Mouse (Mus musculus) erythroid progenitor cell, adult 5-6 weeks (primary cell): Measurements from ENCODE around the gene Ptprs. TPM values are rescaled to one million over a fixed set of nuclear protein-coding genes. Genes with fewer than 3 reads are reported as not detected.

Experiments
- ATAC-seq: replicated peaks from 2 replicates; pipeline ENCODE4 v1.8.0; 2016; ENCODE audit warnings: moderate number of reproducible peaks, mild to moderate bottlenecking, moderate TSS enrichment, inconsistent platforms; ENCODE audit not compliant: poor library complexity, low FRiP score, severe bottlenecking
- total RNA-seq, 2 experiments: library from RNA; stranded (forward) in 1 of 2; stranded (reverse) in 1 of 2; fragments of 150-400 nt in 1 of 2; fragments of 186-747, 209-891 nt in 1 of 2; gene quantifications; 2 replicates each; pipeline versions ENCODE4 v1.2.3 to v1.2.4; 2015 to 2017; ENCODE audit warnings: low replicate concordance in 2 of 2

Gene Ptprs
- total RNA-seq, 2 experiments from 2014 or later, result 4.7 to 10.9 TPM

DNA sequence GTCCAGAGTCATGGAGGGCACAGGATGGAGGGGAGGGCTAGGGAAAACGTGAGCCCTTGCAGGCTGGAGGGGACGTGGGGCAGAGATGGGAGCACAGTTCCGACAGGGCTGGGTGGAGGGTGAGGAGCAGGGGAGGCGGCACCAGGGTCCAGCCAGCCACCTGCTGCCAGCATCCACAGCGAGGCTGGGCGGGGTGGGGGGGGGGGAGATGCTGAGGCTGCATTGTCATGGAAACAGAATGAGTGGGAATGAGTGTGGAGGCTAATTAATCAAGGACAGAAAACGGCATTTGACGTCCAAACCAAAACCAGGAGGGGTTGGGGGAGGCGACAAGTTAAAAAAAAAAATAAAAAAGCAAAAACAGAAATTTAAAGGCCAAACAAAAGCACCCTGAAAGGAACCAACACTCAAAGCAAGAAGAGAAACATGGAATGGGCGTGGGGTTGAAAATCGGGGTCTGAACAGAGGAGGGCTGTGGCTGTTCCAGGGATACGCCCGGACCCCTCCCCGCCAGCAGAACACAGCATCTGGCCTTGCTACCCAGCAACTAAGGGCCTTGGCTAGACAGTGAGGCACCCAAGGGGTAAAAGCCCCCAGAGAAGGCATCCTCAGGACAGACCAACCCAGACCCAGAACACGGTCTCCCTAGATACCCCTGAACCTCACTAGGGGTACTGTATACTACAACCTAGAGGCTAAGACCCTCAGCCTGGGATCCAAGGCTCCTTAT, 36.4 kb downstream of the Ptprs start:
- no peak for ATAC-seq

DNA sequence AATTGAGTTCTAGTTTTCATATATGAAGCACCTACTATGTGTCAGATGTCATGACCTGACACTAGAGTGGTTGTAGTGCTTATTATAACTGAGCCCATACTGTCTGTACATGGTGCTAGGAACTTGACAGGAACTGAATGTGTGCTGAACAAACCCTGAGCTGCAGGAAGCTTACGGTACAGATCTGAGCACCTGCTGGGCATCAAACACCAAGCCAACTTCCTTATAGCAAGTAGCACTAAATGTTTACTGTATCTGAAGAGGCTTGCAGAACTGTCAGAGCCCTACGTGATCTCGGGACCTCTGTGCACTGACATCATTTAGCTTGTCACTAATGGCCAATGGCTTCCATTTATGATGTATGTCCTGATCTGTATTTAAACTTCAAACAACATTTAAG, 44.7 kb downstream of the Ptprs start:
- ATAC-seq, result no peak

- no peak for ATAC-seq
Measured at GRCm38 (mm10) chr17:56427857-56428256, 48.4 kb downstream of the Ptprs start.

DNA sequence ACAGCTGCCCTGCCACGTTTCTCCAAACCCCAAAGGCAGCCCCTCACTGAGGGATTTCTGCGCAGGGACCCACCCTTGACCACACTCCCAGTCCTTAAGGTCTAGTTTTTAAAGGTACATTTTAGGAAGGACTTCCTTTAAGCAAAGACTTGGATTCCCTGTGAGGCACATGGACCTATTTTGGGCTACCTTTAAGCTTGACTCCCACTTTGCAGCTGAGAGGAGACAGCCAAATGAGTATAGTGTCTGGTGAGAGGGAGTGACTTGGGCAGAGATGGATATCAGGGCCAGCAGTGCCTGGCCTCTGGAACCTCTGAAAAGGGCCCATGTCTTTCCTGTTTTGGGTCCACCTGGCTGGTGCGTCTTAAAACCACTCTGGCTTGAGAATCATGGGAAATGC, 50.3 kb downstream of the Ptprs start:
- no peak for ATAC-seq

- ATAC-seq, result no peak
Measured at GRCm38 (mm10) chr17:56425584-56425914, 50.7 kb downstream of the Ptprs start.

GRCm38 (mm10) chr17:56424726-56425583, 51.3 kb downstream of the Ptprs start:
- ATAC-seq, result no peak

- no peak for ATAC-seq
Measured at GRCm38 (mm10) chr17:56420022-56420421, 56.3 kb downstream of the Ptprs start.

DNA sequence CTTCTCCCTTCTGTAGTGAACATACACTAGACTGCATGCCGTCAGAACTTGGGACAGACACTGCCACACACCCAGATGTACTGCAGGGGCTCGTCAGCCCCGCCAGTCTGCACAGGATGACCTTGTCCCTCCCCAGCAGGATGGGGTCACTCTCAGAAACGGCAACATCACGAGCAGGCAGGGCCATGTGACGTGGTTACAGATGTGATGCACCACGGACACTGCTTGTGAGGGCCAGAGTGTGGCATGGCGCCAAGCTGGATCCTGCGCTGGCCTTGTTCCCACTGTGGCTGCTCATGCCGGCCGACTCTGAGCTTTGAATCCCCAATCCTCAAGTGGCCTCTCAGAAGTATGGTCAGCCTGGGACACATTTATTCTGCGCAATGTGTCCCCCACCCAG, 58.0 kb downstream of the Ptprs start:
- no peak for ATAC-seq

- no peak for ATAC-seq
Measured at GRCm38 (mm10) chr17:56414785-56415184, 61.5 kb downstream of the Ptprs start.

- no peak for ATAC-seq
Measured at GRCm38 (mm10) chr17:56413113-56413512, 63.2 kb downstream of the Ptprs start.

DNA sequence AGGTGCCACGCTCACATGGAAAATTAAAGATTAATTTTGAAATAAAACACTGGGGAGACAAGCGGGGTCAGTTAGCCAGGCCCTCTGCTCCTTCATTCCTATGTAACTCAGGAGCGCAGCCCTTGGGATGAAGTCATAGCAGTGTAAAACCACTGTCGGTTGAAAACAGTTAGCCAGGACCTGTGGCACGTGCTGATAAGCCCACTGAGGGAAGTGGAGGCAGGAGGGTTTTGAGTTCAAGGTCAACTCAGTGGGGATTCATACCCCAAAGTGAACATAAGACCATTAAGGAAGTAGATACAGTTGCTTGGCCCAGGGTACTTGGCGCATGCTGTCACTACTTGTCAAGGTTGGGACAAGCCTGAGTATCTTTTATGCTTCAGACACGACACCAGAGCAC, 64.8 kb downstream of the Ptprs start:
- ATAC-seq, result no peak

DNA sequence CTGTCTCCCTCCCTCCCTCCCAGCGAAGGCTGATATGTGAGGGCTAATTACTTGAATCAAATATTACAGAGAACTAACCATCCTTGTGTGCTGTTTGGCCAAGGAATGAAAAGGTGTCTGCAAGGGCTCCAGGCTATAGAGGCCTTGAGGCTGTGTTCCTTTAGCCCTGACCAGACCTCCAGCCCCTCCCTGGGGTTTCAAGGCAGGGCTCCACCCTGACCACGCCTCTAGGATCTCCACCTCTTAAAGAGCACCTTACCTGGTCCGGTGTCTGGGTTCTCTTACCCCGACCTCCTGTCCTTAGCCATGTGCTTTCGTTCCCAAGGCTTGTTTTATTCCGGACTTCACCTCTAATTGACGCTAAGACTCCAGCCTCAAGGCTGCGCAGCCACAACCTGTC, 66.5 kb downstream of the Ptprs start:
- ATAC-seq, result no peak

DNA sequence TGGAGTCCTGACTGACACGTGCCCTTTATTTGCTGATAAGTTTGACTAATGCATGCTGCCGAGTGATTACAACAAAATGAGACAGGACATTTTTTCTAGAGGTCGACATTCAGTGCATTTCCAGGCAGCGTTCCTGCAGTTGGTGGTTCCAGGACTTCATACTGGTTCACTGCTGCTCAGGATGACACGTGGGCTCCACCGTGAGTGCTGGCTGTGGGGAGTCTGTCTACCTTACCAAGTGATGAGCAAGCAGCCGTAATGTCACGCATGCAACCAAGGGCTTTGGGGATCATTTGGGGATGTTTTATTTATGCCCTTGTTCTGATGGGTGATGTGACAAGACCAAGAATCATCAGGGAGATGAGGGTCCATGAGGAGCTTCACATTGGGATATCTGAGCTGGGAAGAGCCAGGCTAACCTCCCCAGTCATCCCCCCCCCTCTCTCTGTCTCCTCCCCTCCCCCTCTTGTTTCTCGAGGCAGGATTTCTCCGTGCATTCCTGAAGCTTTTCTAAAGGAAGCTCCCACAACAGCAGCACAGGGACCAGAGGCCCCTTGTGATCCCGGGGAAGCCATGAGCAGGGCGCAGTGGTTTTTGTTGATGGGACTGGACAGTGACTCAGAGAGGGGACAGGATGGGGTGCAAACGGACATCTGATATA, 67.2 kb downstream of the Ptprs start:
- no peak for ATAC-seq

DNA sequence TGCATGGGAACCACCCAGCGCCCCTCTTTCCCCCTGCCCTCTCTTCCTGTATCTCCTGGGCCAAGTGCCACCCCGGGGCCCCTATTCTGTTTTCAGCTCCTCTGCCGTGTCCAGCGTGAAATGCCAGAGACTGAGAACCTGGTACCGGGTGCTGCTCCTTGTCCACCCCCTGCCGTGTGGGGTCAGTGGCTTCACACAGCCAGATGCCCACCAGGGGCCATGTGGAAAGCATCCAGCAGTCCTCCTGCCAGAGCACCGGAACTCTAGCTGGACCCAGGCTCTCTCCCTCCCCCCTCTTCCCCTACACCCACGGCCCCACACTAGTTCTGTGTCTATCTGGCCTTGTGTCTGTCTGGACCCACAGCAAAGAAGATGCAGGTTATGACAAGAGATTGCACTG, 68.9 kb downstream of the Ptprs start:
- ATAC-seq, result no peak

DNA sequence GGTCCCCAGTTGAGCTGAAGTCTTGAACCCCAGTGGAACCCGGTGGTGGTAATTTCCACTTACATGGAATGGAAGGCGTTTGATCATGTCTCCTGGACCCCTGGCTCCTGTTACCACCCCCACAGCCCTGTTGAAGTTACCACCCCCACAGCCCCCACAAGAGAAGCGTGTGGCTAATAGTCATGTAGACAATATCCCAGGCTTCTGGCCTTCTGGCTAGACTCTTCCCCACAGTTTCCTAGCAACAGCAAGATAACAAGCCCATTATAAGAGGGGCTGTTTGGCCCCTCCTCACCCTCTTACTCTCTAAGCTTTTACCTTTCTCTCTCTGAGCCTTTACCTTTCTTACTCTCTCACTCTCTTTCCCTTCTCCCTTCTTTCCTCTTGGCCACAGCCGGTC, 69.4 kb downstream of the Ptprs start:
- no peak for ATAC-seq

DNA sequence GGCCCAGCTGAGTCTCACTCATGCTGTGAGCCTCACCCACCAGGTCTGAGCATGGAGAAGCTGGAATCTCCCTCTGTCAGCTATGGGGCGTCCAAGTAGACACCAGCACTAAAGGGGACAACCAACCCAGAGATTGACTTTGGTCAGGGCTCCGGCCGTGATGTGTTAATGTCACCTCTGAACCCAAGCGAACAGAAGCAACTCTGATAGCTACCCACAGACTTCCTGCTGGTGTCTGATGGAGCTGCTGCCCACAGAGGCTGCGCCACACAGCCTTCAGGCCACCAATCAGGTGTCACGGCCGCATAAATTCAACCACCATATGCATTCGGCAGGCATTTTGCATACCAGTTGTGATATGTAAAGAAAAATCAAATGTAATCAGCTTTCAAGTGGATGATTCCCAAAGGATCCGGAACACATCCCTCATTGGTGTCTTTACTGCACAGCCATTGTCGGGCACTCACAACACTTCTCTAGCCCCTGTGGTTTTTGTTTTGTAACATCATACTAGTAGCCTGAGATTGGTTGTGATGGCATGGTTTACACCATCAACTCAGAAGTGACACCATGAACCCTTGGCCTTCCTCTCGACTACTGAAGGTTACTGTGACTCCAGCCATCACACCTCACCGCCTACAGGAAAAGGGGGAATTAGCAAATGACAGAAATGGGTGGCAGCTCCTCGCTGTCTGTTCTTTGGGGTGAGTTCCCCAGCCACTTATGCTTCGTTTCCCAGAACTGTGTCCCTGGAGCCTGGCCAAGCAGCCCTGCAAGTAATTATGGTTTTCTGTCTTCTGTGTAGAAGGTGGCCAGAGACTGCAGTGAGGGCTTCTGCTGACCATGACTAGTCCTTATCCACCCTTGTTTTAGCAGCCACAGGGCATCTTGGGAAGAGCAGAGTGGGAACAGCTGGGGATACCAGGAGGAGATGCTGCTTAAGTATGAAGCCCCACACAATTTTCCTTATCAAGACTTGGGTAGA, 70.1 kb downstream of the Ptprs start:
- ATAC-seq, result no peak

- ATAC-seq, result no peak
Measured at GRCm38 (mm10) chr17:56405341-56405740, 70.9 kb downstream of the Ptprs start.

DNA sequence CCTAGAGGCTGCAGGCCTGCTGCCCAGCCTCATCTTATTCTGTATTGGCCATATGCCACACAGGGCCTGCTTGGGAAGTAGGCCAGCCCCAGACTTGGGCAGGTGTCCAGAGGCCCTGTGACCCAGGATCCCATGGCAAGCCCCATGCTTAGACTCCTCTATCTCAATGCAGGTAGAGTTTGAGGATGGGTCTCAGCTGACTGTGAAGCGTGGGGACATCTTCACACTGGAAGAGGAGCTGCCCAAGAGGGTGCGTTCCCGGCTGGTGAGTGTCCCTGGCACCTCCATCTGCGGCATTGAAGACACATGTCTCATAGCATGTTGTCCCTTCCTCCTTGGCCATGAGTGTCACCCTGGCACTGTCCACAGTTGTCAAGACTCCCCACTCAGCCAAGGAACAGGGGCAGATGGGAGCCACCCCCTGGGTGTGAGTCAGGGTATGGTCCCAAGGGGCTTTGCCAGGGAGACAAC, 75.2 kb downstream of the Ptprs start:
- no peak for ATAC-seq

DNA sequence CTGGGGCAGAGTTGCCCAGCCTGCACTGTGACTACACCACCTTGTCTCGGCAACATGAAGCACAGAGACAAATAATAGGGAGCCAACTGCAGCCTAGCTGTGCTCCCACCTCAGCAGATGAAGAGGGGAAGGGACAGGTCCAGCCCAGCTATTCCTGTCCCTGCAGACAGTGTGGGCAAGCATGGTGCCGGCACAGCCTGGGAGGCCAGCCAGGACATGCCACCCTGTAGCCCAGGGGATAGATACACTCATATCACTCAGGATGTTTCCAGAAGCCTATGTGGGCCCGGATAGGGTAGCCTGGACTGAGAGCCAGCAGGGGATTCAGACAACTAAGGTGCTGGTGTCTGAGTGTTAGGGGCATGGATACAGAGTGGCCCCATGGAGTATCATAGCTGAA, 76.1 kb downstream of the Ptprs start:
- ATAC-seq, result no peak

DNA sequence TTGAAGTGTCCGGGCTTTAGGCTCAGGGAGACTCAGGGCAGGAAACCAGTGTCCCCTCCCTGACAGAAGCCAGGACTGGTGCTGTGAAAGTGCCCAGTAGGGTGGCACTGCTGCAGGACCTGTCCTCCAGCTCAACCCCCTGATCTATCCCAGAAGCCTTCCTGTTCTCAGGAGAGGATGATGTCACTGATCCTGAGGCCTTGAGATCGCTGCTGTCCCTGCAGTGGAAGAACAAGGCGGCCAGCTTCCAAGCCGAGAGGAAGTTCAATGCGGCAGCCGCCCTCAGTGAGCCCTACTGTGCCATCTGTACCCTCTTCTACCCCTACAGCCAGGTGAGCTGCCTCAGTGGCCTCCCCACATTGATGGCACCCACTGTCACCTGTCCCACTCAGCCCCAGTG, 80.2 kb downstream of the Ptprs start:
- ATAC-seq, result no peak
